Mouse (Mus musculus) liver, embryonic 11.5 days (tissue): ENCODE measurements at regions not wholly inside any gene's neighbourhood (a gene's known extent, or its start where the extent isn't known, plus 50 kb on each side); places are given as distances from the start of the nearest gene placed in this dataset.

Experiments
- ATAC-seq: fragments of 200-750 bp; cut with Nextera tagmentation; replicated peaks from 2 replicates; pipeline ENCODE4 v1.8.0; 2017; ENCODE audit warnings: moderate number of reproducible peaks, mild to moderate bottlenecking, moderate TSS enrichment, moderate library complexity; ENCODE audit not compliant: low FRiP score
- DNase-seq: peaks from one replicate; pipeline ENCODE4 v3.0.0-alpha.2; 2017; ENCODE audit warnings: low spot score
- H3K27ac ChIP-seq: fragments of 300-500 bp; sonication (generic); 2 replicates; pipeline ENCODE4 v1.5.1; 2014; ENCODE audit warnings: mild to moderate bottlenecking, low read depth, low read length, control low read depth
- H3K27me3 ChIP-seq: fragments of 300-500 bp; sonication (generic); replicated peaks from 2 replicates; pipeline ENCODE4 v1.6.1; 2014; ENCODE audit warnings: low read length, mixed read lengths; ENCODE audit not compliant: control insufficient read depth, insufficient read depth
- H3K36me3 ChIP-seq: fragments of 300-500 bp; sonication (generic); 2 replicates; pipeline ENCODE4 v1.6.1; 2014; ENCODE audit warnings: mild to moderate bottlenecking, low read length, moderate library complexity, mixed read lengths; ENCODE audit not compliant: control insufficient read depth, insufficient read depth
- H3K4me1 ChIP-seq: fragments of 300-500 bp; sonication (generic); replicated peaks from 2 replicates; pipeline ENCODE4 v1.6.1; 2014; ENCODE audit warnings: low read length, mixed read lengths; ENCODE audit not compliant: control insufficient read depth, insufficient read depth
- H3K4me2 ChIP-seq: fragments of 300-500 bp; sonication (generic); 2 replicates; pipeline ENCODE4 v1.6.1; 2014; ENCODE audit warnings: mild to moderate bottlenecking, control low read depth, moderate library complexity
- H3K4me3 ChIP-seq: fragments of 300-500 bp; sonication (generic); 2 replicates; pipeline ENCODE4 v1.5.1; 2014; ENCODE audit warnings: low read depth, low read length, control low read depth
- H3K9ac ChIP-seq: fragments of 300-500 bp; sonication (generic); 2 replicates; pipeline ENCODE4 v1.6.1; 2014; ENCODE audit warnings: low read depth, low read length, control low read depth
- H3K9me3 ChIP-seq: fragments of 300-500 bp; sonication (generic); 2 replicates; pipeline ENCODE4 v1.6.1; 2016; ENCODE audit warnings: low read length, inconsistent platforms, mixed read lengths; ENCODE audit not compliant: control insufficient read depth
- WGBS: fragments of 180-500 bp; shearing (Covaris S2); extraction: QIAGEN DNeasy Blood & Tissue Kit; methylation state at CpG from one replicate; pipeline ENCODE4 v1.1.7; 2014; 5-methylcytosine and 5-hydroxymethylcytosine counted together

DNA sequence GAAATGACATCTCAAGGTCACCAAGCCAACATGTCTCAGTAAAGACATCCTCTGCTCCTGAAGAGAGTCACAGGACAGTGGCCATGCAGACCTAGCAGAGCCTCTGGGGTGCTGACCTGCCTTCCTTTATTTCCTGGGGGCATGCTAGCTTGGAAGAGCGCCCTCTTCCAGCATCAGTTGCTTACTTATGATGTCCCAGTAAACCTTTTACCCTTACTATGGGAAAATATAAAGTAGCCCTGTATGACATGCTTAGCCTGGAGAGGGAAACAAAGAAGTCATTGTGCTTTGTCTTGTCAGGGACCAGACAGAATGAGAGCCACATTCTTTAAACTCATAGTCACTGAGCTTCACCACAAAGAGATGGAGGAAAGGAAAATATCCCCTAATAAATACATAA is 82.9 kb downstream of the Postn start:
- ATAC-seq = no peak
- Histone ChIP-seq H3K27ac (no peak overlapping the region), H3K36me3 (no peaks in the 10 kb centered on the region), H3K9me3 (no peaks in the 10 kb centered on the region), H3K4me3 (no peak overlapping the region), H3K9ac (no peak overlapping the region), H3K4me1 (no peaks in the 10 kb centered on the region), H3K4me2 (no peak overlapping the region), H3K27me3 (no peaks in the 10 kb centered on the region)
- no peak for DNase-seq
- 44% methylated on average over 1 of the region's 1 CpGs for WGBS

DNA sequence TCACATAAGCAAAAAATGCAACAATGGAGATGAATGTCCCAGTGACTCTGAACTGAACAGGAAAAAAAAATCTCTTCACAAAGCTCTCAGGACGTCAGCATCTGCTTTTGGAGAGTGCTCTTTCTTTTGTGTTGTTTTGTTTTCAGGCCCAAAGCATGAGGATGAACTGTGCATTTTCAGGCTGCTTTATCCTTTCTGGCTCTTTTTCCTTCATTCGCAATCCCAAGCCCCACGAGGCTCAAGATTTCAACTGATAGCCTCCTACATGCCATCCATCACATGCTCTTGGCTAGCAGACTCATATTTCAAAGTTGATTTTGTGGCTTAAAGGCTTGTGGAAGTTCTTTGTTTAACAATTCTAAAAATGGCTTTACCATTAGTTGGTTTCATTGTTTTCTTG is 86.0 kb downstream of the Postn start:
- H3K4me3 ChIP-seq = no peak overlapping the region
- ATAC-seq (no peak), DNase-seq (no peak)
- H3K9me3 ChIP-seq = no peaks in the 10 kb centered on the region
- no peak overlapping the region for H3K27ac ChIP-seq
- H3K4me2 ChIP-seq = no peak overlapping the region
- no peaks in the 10 kb centered on the region for H3K27me3 ChIP-seq
- H3K36me3 ChIP-seq = no peaks in the 10 kb centered on the region
- 50% methylated on average over 3 of the region's 3 CpGs for WGBS
- no peaks in the 10 kb centered on the region for H3K4me1 ChIP-seq
- no peak overlapping the region for H3K9ac ChIP-seq

DNA sequence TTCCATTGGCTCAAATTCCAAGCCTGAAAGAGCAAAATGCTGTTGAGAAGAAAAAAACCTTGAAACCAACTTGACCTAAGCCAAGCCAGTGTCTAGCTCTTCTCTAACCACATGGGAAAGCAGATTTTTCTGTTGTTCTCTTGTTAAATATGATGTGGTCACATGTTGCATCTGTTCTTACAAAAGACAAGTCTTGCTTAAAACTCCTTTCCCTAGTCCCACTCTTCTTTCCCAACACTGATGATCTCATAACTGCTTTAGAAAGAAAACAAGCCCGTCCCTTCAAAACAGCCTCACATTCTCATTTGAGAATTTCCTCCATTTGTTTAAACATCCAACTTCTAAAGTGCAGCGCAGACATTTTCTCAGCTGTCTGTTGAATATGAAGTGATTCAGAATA is 96.5 kb downstream of the Postn start:
- H3K4me1 ChIP-seq = no peaks in the 10 kb centered on the region
- no peak overlapping the region for H3K4me3 ChIP-seq
- 80% methylated on average over 2 of the region's 2 CpGs for WGBS
- no peak overlapping the region for H3K4me2 ChIP-seq
- H3K9me3 ChIP-seq = no peaks in the 10 kb centered on the region
- DNase-seq = no peak
- no peaks in the 10 kb centered on the region for H3K36me3 ChIP-seq
- no peak overlapping the region for H3K27ac ChIP-seq
- no peaks in the 10 kb centered on the region for H3K27me3 ChIP-seq
- H3K9ac ChIP-seq = no peak overlapping the region
- ATAC-seq = no peak

DNA sequence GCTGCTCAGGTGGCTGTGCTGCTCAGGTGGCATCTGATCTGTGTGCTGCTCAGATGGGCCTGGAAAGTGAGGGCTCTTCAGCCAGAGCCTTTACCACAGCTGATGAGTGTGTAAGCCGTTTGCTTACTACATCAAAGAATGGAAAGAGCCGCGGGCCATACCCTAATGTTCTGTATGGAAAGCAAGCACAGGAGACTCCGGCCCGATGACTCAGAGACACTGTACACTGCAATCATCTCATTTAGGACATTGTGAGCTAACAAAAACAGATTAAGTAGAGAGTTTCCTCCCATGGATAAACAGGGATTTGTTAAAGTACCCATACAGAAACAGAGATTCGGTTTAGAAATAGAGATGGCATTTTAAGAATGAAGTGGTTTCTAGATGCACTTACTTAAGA is 100.5 kb downstream of the Postn start:
- H3K4me2 ChIP-seq = no peak overlapping the region
- no peak for DNase-seq
- ATAC-seq = no peak
- H3K9me3 ChIP-seq = no peaks in the 10 kb centered on the region
- no peaks in the 10 kb centered on the region for H3K27me3 ChIP-seq
- no peaks in the 10 kb centered on the region for H3K4me1 ChIP-seq
- 81% methylated on average over 6 of the region's 6 CpGs for WGBS
- H3K4me3 ChIP-seq = no peak overlapping the region
- H3K36me3 ChIP-seq = no peaks in the 10 kb centered on the region
- H3K27ac ChIP-seq = no peak overlapping the region
- H3K9ac ChIP-seq = no peak overlapping the region

DNA sequence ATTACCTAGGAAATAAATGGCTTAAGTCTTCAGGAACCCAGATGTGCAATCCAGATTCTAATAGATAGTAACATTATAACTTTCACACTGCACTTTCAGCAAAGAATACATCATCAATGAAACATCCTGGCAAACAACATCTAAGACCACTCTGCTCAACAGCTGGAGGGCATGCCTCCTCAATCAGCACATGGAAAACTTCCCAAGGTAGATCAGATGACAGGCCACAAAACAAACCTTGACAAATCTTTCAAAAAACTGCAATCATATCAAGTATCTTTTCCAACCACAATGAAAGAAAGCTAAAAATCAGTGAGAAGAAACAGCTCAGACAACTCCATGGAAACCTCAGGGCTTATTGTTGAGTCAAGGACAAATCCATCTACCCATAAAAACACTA is 105.2 kb downstream of the Postn start:
- Histone ChIP-seq H3K36me3 (no peaks in the 10 kb centered on the region), H3K27ac (no peak overlapping the region), H3K9ac (no peak overlapping the region), H3K9me3 (no peaks in the 10 kb centered on the region), H3K27me3 (no peaks in the 10 kb centered on the region), H3K4me1 (no peaks in the 10 kb centered on the region), H3K4me3 (no peak overlapping the region), H3K4me2 (no peak overlapping the region)
- ATAC-seq (no peak), DNase-seq (no peak)

DNA sequence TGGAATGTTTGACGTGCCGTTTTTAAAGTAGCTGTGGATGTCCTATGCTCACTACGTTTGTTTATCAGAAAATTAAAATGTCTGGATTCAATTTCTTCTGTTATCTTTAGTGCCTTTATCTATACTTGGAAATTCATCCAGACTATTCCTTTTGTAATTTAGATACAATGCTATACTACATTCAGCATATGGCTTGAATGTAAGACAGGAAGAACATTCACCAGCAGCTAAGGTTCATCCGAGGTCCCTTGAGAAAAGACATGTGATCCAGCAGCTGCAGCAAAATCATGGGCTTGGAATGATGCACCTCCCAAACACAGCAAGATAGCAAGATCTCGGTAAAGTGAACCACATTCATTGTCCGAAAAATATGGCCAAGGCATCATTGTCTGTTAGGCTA is 113.3 kb downstream of the Postn start:
- ATAC-seq = no peak
- Histone ChIP-seq H3K36me3 (no peaks in the 10 kb centered on the region), H3K27me3 (no peaks in the 10 kb centered on the region), H3K27ac (no peak overlapping the region), H3K4me3 (no peak overlapping the region), H3K4me1 (no peaks in the 10 kb centered on the region), H3K9me3 (no peaks in the 10 kb centered on the region), H3K9ac (no peak overlapping the region), H3K4me2 (no peak overlapping the region)
- WGBS = 68% methylated on average over 6 of the region's 6 CpGs
- no peak for DNase-seq

DNA sequence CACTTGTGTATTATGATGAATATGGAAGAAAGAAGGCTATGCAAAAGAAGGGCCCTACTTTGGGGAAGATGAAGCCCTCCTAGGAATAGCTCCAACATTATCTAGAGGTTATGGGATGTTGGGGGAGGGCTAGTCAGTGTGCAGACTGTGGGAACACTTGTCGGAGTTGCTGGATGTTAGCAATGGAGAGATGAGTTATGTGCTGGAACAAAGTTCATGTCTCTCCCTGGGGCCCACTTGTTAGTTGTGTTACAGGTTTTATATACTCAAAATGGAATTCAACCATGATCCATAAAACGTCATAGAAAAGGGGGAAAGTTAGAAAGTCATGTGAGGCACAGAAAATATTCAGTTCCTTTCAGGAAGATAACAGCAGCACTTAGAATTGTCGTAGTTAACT is 115.0 kb downstream of the Postn start:
- H3K4me1 ChIP-seq = no peaks in the 10 kb centered on the region
- H3K4me2 ChIP-seq = no peak overlapping the region
- no peaks in the 10 kb centered on the region for H3K36me3 ChIP-seq
- H3K9me3 ChIP-seq = no peaks in the 10 kb centered on the region
- 69% methylated on average over 3 of the region's 3 CpGs for WGBS
- H3K4me3 ChIP-seq = no peak overlapping the region
- no peak overlapping the region for H3K27ac ChIP-seq
- DNase-seq (no peak), ATAC-seq (no peak)
- no peaks in the 10 kb centered on the region for H3K27me3 ChIP-seq
- H3K9ac ChIP-seq = no peak overlapping the region

DNA sequence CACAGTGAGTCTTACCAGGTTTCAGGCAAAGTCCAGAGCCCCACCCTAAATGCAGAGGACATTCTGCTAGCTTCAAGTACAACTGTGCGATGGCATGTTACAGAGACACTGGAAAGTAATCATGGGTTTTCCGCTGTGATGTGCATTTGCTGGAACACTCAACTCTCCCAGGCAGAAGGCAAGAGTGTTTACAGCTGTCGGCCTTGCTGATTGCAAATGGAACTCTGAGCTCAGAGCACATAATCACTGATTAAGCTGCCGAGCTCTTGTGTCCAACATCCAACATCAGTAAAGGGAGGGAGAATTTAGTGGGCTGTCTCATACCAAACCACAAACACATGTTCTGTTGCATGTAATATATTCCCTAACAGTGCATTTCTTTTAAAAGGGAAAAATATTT is 117.1 kb downstream of the Postn start:
- H3K9ac ChIP-seq = no peak overlapping the region
- H3K9me3 ChIP-seq = no peaks in the 10 kb centered on the region
- no peak overlapping the region for H3K27ac ChIP-seq
- no peaks in the 10 kb centered on the region for H3K27me3 ChIP-seq
- ATAC-seq = no peak
- no peak for DNase-seq
- H3K4me2 ChIP-seq = no peak overlapping the region
- 60% methylated on average over 4 of the region's 4 CpGs for WGBS
- no peak overlapping the region for H3K4me3 ChIP-seq
- H3K4me1 ChIP-seq = no peaks in the 10 kb centered on the region
- H3K36me3 ChIP-seq = no peaks in the 10 kb centered on the region

DNA sequence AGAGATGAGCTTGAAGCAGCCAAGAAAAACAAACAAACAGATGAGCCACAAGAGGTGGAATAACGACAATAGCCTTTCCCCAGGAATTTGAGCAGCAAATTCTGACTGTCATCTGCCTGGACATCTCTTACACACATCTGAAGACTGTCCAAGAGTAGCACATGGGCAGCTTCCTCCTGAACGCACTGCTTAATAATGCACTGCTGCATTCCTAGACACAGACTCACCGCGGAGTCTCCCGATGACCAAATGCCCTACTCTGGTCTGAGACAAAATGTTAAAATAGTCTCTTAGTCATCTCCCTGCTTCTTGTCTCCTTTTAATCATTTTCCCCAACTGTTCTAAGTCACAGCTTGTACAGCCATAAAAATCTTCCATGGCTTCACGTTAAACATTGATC is 119.3 kb downstream of the Postn start:
- 79% methylated on average over 6 of the region's 6 CpGs for WGBS
- Histone ChIP-seq H3K4me3 (no peak overlapping the region), H3K4me1 (no peaks in the 10 kb centered on the region), H3K27ac (no peak overlapping the region), H3K9ac (no peak overlapping the region), H3K36me3 (no peaks in the 10 kb centered on the region), H3K27me3 (no peaks in the 10 kb centered on the region), H3K4me2 (no peak overlapping the region), H3K9me3 (no peaks in the 10 kb centered on the region)
- DNase-seq = no peak
- ATAC-seq = no peak
